Mouse (Mus musculus) testis, adult 2 months (tissue): Measurements from ENCODE around the gene Pkd2l1. TPM values are rescaled to one million over a fixed set of nuclear protein-coding genes. Genes with fewer than 3 reads are reported as not detected.

Experiments
- H3K27ac ChIP-seq: fragments of 200-500 bp; 2 replicates; pipeline ENCODE4 v1.5.1; 2012; ENCODE audit warnings: low read depth, low read length; ENCODE audit not compliant: control insufficient read depth, insufficient read depth
- H3K27me3 ChIP-seq: fragments of 200-500 bp; 2 replicates; pipeline ENCODE4 v1.6.1; 2012; ENCODE audit warnings: mild to moderate bottlenecking, low read length, moderate library complexity; ENCODE audit not compliant: control insufficient read depth, insufficient read depth
- H3K36me3 ChIP-seq: fragments of 200-500 bp; 2 replicates; pipeline ENCODE4 v1.6.1; 2012; ENCODE audit warnings: mild to moderate bottlenecking, low read length; ENCODE audit not compliant: control insufficient read depth, insufficient read depth
- H3K4me1 ChIP-seq: fragments of 200-500 bp; 2 replicates; pipeline ENCODE4 v1.6.1; 2012; ENCODE audit warnings: low read length; ENCODE audit not compliant: control insufficient read depth, insufficient read depth
- H3K4me3 ChIP-seq: fragments of 200-500 bp; 2 replicates; pipeline ENCODE4 v1.5.1; 2012; ENCODE audit warnings: low read depth, mild to moderate bottlenecking, low read length, moderate library complexity, mixed read lengths; ENCODE audit not compliant: control insufficient read depth
- CTCF ChIP-seq: fragments of 200-500 bp; IDR thresholded peaks from 2 replicates; pipeline ENCODE4 v1.5.1; 2012; ENCODE audit warnings: low read depth, mild to moderate bottlenecking, inconsistent platforms, low read length, moderate library complexity; ENCODE audit not compliant: control insufficient read depth, insufficient read depth, insufficient replicate concordance
- POLR2A ChIP-seq: fragments of 200-500 bp; IDR thresholded peaks from 2 replicates; pipeline ENCODE4 v1.6.1; 2012; ENCODE audit warnings: low read depth, mild to moderate bottlenecking, inconsistent platforms, low read length, moderate library complexity; ENCODE audit not compliant: control insufficient read depth
- polyA plus RNA-seq: library from polyadenylated mRNA; depleted of rRNA; stranded (reverse); fragments of >200 nt; gene quantifications from 2 replicates; pipeline ENCODE4 v1.2.3, GENCODE M21; 2012; rRNA removed

Pkd2l1 gene
- polyA plus RNA-seq, 1 experiment: 11.5 TPM

- TF ChIP-seq POLR2A (no peak), CTCF (no peak)
- Histone ChIP-seq H3K27ac (no peak overlapping the region), H3K36me3 (peaks cover 3% of the 10 kb centered on the region; the same call in 1 of the 2 replicates), H3K4me3 (no peak overlapping the region), H3K27me3 (no peaks in the 10 kb centered on the region), H3K4me1 (no peaks in the 10 kb centered on the region)
Observed at GRCm38 (mm10) chr19:44100840-44101239, 91.4 kb downstream of the Pkd2l1 start.

Other genes with a start within 250 kb of the Pkd2l1 start
- 6.5 and 8.2 TPM in 2 replicates for gene Cpn1, start 205.9 kb downstream of the Pkd2l1 start, polyA plus RNA-seq
- 0.85 and 1.1 TPM in 2 replicates for gene Cyp2c23, start 163.2 kb downstream of the Pkd2l1 start, polyA plus RNA-seq
- gene Erlin1, start 122.7 kb downstream of the Pkd2l1 start, polyA plus RNA-seq: 24.3 and 27.8 TPM in 2 replicates
- gene Chuk, start 85.0 kb downstream of the Pkd2l1 start, polyA plus RNA-seq: 11.8 and 18.3 TPM in 2 replicates
- 6.8 and 6.9 TPM in 2 replicates for gene Cwf19l1, start 56.6 kb downstream of the Pkd2l1 start, polyA plus RNA-seq
- gene Bloc1s2, start 46.0 kb downstream of the Pkd2l1 start, polyA plus RNA-seq: 44.8 and 48.6 TPM in 2 replicates
- 7.1 and 9.0 TPM in 2 replicates for gene Scd3, start 10.8 kb upstream of the Pkd2l1 start, polyA plus RNA-seq
- 60.9 and 71.6 TPM in 2 replicates for gene Scd2, start 101.2 kb upstream of the Pkd2l1 start, polyA plus RNA-seq
- 0.22 and 0.37 TPM in 2 replicates for gene Scd4, start 140.7 kb upstream of the Pkd2l1 start, polyA plus RNA-seq
- 14.6 and 32.0 TPM in 2 replicates for gene Scd1, start 215.4 kb upstream of the Pkd2l1 start, polyA plus RNA-seq